Mouse (Mus musculus) adrenal gland (tissue): Measurements from ENCODE around the gene Ptger4.

Experiments used
- intact Hi-C: fragments of 180-260 bp; cut with DNase I; formaldehyde crosslinking; loops from one replicate; pipeline ENCODE4 v1.15.1; 2025
- long read RNA-seq, 2 experiments: library from polyadenylated mRNA; unstranded; transcript quantifications; one replicate each; pipeline ENCODE4 v2.0.0; 2020; ENCODE audit warnings: borderline replicate concordance in 1 of 2; ENCODE audit not compliant: insufficient replicate concordance in 1 of 2

The Ptger4 gene
- long read RNA-seq, experiment 1: 0 reads
- long read RNA-seq, experiment 2: 0 reads

GRCm38 (mm10) chr15:5243959-5244905 is at the start of gene Ptger4:
Gene Ptger4 (minus strand): TSS chr15:5244187.
- intact Hi-C loops: no loop called here

GRCm38 (mm10) chr15:5288412-5288811 is 44.4 kb upstream of the Ptger4 start:
- intact Hi-C loops: no loop called here

GRCm38 (mm10) chr15:5287072-5287471 is 43.1 kb upstream of the Ptger4 start:
- intact Hi-C loops: no loop called here

DNA sequence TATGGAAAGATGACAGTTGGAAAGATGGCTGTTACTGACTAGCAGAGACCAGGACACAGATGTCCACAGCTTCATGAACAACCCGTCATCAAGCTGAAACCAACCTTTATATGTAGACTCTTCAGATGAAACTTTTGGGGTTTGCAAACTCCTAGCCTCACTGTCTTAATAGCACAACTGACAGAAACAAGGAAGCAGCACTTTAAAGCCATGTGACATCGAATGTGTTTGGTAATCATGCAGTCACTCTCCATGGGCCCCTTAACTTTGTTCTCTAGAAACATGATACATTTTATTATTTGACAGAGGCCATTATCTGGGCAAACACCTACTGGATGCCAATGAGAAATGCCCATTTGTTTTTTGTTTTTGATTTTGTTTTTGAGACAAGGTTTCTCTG is 37.3 kb upstream of the Ptger4 start:
- intact Hi-C loops: no loop called here

DNA sequence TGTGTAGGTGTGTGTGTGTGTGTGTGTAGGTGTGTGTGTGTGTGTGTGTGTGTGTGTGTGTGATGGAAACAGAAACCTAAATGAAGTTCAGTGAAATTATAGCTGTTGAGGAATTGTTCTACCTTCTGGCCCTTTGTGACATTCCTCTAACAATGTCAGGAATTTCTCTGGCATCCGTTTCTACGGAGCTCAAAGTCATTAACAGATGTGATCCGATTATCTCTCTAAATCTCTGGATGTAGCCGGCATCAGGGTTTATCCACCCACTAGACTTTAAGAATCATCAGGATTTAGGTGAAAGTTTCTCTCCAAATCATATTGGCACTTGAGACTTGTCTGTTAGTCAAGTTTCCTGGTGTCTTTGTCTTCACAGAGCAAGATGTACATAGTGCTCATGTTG is 35.8 kb upstream of the Ptger4 start:
- intact Hi-C loops: no loop called here

DNA sequence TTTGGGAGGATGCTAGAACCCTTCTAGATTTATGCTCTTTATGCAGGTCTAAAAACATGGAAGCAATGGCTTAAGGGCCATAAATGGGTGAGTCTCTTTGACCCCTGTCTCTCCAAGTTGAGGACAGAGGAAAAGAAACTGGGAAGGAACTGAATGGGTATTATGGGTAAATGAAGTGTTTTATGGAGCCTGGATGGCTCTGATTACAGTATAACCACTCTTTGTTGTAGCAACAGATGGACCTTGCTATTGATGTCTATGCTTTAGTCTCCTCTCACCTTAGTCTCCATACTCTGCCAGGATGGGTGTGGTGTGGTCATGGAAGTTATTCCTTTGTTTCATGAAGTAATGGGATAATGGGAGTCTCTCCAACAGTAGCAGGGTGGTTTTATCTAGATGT is 34.5 kb upstream of the Ptger4 start:
- intact Hi-C loops: no loop called here

DNA sequence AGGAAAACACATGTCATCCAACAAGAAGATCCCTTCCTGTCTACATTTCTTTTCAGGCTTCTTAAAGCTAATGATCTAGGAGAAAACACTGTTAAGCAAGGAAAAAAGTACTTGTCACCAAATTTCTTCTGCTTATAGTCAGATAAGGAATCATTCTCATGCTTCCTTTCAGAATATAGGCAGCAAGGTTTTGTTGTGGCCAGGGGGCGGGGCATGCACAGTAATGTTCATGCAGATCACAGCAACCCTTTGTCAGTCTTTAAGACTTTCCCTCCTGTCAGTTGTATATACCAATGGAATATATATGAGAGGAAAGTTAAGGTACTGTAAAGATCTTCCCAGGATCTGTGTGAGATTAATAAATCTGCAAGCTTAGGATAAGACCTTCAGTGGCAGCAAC is 30.0 kb upstream of the Ptger4 start:
- intact Hi-C loops: no loop called here

GRCm38 (mm10) chr15:5266095-5266494 is 22.1 kb upstream of the Ptger4 start:
- intact Hi-C loops: no loop called here

DNA sequence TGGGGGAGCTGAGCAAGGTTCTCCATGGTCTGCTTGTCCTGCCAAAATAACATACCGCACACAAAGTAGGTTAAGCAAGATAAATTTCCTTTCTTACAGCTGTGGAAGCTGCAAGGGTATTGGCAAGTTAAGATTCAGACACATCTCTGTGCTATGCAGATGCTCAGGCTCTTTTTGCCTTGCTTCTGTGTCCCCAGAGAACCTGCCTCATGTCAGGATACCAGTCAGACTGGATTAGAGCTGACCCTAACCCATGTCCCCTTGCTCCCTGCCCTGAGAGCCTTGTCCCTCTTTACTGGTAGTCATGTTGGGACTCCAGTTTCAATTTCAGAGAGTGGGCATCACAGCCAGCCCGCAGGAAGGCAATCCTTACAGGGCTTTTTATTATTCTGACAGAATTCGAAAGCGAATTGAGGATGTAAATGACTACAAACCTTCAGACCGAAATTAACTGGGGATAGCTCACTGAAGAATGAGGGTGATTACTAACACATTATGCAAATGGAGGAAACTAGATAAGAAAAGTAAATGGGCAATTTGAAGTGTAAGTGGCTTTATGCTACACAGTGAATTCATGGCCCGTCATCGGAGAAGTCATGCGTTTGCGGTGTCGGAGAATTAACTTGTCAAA is 19.0 kb upstream of the Ptger4 start:
- intact Hi-C loops: no loop called here

- intact Hi-C loops: no loop called here
Measured at GRCm38 (mm10) chr15:5262095-5262667, 18.2 kb upstream of the Ptger4 start.

DNA sequence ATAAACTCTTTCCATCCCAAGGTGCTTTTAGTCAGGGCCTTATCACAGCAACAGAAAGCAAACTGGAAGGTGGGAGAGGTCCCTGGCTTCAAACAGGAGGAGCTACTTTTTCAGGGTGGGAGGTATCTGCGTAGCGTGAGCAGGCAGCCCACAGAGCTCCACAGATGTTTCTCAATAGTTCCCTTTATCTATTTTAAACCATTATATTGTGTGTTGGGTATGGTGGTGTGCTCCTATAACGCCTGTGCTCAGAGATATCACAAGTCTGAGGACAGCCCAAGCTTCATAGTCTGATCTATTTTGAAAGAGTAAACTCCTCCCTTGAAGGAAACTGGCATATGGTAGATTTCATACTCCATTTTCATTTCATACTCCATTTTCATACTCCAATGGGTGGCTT is 17.0 kb upstream of the Ptger4 start:
- intact Hi-C loops: no loop called here

DNA sequence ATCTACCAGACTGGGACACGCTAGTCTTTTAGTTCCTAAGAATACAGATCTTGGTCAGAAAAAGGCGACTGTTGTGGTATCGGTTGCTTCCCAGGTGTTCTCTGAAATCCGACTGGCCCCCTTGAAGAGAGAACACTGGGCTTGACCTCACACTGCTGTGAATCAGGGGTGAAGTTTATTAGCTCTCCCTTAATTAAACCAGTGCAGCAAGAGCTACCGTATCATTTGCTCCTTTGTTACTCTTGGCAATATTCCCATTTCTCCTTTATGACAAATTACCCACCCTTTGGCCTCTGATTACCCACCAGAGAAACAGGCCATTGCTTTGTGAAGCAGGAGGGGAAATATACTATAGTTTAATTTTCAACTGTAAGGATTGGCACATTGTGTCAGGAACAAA is 16.2 kb upstream of the Ptger4 start:
- intact Hi-C loops: no loop called here

GRCm38 (mm10) chr15:5250182-5250581 is 6.2 kb upstream of the Ptger4 start:
- intact Hi-C loops: no loop called here

- intact Hi-C loops: no loop called here
Measured at GRCm38 (mm10) chr15:5243036-5243958, 690 bp downstream of the Ptger4 start.

GRCm38 (mm10) chr15:5242241-5243035 is 1.5 kb downstream of the Ptger4 start:
- intact Hi-C loops: no loop called here

DNA sequence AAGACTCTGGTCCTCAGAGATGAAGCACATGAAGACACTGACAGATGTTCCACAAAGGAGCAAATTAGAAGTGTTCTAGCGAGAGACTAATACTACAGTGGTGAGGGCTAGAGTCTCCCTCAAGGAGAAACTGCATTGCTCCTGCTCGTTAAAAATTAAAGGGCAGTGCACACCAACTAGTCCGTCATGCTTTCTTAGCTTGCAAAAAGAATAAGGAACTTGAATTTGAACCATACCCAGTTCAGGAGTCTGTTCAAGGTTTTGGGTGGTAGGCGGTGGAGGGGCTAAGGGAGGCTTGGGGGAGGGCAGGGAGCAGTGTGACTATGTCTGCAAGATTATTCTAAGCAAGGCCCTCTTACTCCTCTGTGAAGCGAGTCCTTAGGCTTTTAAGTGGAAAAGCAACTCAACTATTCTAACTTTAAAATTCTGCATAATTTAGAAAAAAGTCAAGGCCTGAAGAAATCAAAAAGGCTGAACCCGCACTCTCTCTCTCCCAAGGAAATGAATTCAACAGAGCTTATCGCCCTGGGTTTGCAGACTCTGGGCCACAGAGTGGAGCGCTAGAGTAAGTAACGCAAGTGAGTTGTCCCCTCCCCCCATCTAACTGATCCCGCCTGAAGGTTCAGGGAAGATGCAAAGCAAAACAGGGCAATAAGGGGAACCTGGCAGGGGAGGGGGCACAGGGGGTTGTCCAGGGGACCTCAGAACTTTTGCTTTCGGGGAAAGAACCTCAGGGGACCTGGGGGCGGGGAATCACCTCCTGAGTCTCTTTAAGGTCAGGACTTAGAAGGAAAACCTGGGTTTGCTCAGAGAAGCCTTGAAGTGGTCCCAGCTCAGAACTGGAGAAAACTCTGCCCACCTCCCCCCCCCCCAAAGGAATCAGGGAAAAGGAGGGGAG is 2.4 kb downstream of the Ptger4 start:
- intact Hi-C loops: no loop called here

GRCm38 (mm10) chr15:5240360-5240759 is 3.6 kb downstream of the Ptger4 start:
- intact Hi-C loops: no loop called here

GRCm38 (mm10) chr15:5239901-5240300 is 4.1 kb downstream of the Ptger4 start:
- intact Hi-C loops: loop anchor here (5.0 kb wide), 1 partner anchor 48 kb away; no protein-coding TSS in a partner anchor

DNA sequence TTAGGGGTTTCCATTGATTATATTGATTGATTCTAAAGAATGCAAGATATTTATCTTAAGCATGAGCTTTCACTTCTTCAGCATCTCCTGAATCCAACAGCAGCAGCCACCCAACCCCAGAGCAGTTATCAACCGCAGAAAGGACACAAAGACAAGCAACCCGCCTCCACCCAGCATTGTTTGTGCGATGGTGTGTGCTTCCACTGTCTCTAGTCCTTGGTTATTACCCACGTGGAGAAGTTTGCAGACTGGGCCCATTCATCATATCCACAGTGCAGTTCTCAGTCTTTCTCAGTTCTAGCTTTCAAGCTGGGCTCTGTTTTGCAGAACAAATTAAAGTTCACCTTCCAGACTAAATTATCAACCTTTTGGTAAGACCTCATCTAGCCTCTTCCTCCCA is 4.6 kb downstream of the Ptger4 start:
- intact Hi-C loops: loop anchor here (5.0 kb wide), 1 partner anchor 47 kb away; no protein-coding TSS in a partner anchor
